Mouse (Mus musculus) heart, embryonic 14.5 days (tissue): ENCODE results near the gene Meis2. TPM values are rescaled to one million over a fixed set of nuclear protein-coding genes. Genes with fewer than 3 reads are reported as not detected.

ENCODE experiments used
- ATAC-seq: fragments of 200-750 bp; cut with Nextera tagmentation; 2 replicates; pipeline ENCODE4 v1.8.0; 2017; ENCODE audit warnings: low read depth, moderate TSS enrichment; ENCODE audit not compliant: insufficient number of reproducible peaks, insufficient read depth, low FRiP score
- H3K27ac ChIP-seq, 2 experiments: fragments of 200-500 bp in 1 of 2; fragments of 300-500 bp in 1 of 2; sonication (generic) in 1 of 2; replicated peaks in 1 of 2; 2 replicates each; pipeline ENCODE4 v1.5.1; 2012 to 2014; ENCODE audit warnings: low read depth in 2 of 2, low read length in 2 of 2, control low read depth in 1 of 2, mild to moderate bottlenecking in 1 of 2, mixed read lengths in 1 of 2; ENCODE audit not compliant: control insufficient read depth in 1 of 2, insufficient read depth in 1 of 2
- H3K27me3 ChIP-seq: fragments of 300-500 bp; sonication (generic); 2 replicates; pipeline ENCODE4 v1.6.1; 2014; ENCODE audit warnings: mild to moderate bottlenecking, low read length, control low read depth; ENCODE audit not compliant: control insufficient read depth, insufficient read depth
- H3K36me3 ChIP-seq: fragments of 300-500 bp; sonication (generic); 2 replicates; pipeline ENCODE4 v1.6.1; 2014; ENCODE audit warnings: mild to moderate bottlenecking, control low read depth, low read length, mixed read lengths; ENCODE audit not compliant: control insufficient read depth, insufficient read depth
- H3K4me1 ChIP-seq, 2 experiments: fragments of 200-500 bp in 1 of 2; fragments of 300-500 bp in 1 of 2; sonication (generic) in 1 of 2; 2 replicates each; pipeline ENCODE4 v1.6.1; 2012 to 2014; ENCODE audit warnings: low read length in 2 of 2, control low read depth in 1 of 2, mixed read lengths in 1 of 2; ENCODE audit not compliant: control insufficient read depth in 2 of 2, insufficient read depth in 2 of 2
- H3K4me2 ChIP-seq: fragments of 300-500 bp; sonication (generic); 2 replicates; pipeline ENCODE4 v1.6.1; 2014; ENCODE audit warnings: mild to moderate bottlenecking, low read length
- H3K4me3 ChIP-seq, 2 experiments: fragments of 200-500 bp in 1 of 2; fragments of 300-500 bp in 1 of 2; sonication (generic) in 1 of 2; 2 replicates each; pipeline ENCODE4 v1.5.1; 2012 to 2014; ENCODE audit warnings: low read length in 2 of 2, mild to moderate bottlenecking in 2 of 2, control low read depth in 1 of 2, low read depth in 1 of 2, moderate library complexity in 1 of 2; ENCODE audit not compliant: control insufficient read depth in 1 of 2, insufficient read depth in 1 of 2
- H3K9ac ChIP-seq: fragments of 300-500 bp; sonication (generic); 2 replicates; pipeline ENCODE4 v1.6.1; 2014; ENCODE audit warnings: mild to moderate bottlenecking, low read length
- H3K9me3 ChIP-seq: fragments of 300-500 bp; sonication (generic); 2 replicates; pipeline ENCODE4 v1.6.1; 2016; ENCODE audit warnings: low read length, control low read depth; ENCODE audit not compliant: control insufficient read depth
- WGBS: fragments of 180-500 bp; shearing (Covaris S2); extraction: QIAGEN DNeasy Blood & Tissue Kit; methylation state at CpG from one replicate; pipeline ENCODE4 v1.1.7; 2014; 5-methylcytosine and 5-hydroxymethylcytosine counted together
- polyA plus RNA-seq: library from polyadenylated mRNA; unstranded; fragments of >200 nt; fragmentation: Nextera tagmentation; extraction: Ambion mirVana; gene quantifications from 2 replicates; pipeline ENCODE4 v1.2.1, GENCODE M21; 2014

Gene Meis2
- polyA plus RNA-seq, 1 experiment from 2014 or later: 30.8 TPM

GRCm38 (mm10) chr2:115993877-115994276 lies 71.8 kb downstream of the Meis2 start:
- Histone ChIP-seq H3K27me3 (no peaks in the 10 kb centered on the region), H3K9me3 (no peaks in the 10 kb centered on the region), H3K36me3 (peaks cover 36% of the 10 kb centered on the region), H3K27ac (no peak overlapping the region), H3K4me1 (peaks cover 5 to 12% of the 10 kb centered on the region in 2 experiments; a peak in 2 of 4 replicates), H3K9ac (no peak overlapping the region), H3K4me2 (no peak overlapping the region), H3K4me3 (no peak overlapping the region)
- WGBS: 84% methylated on average over 4 of the region's 4 CpGs
- no peak for ATAC-seq

- Histone ChIP-seq H3K9ac (no peak overlapping the region), H3K27ac (no peak overlapping the region), H3K4me2 (no peak overlapping the region), H3K9me3 (no peaks in the 10 kb centered on the region), H3K4me1 (peaks cover 0 to 8% of the 10 kb centered on the region in 2 experiments; a peak in 1 of 4 replicates), H3K4me3 (no peak overlapping the region), H3K36me3 (peaks cover 22% of the 10 kb centered on the region; the same call in 1 of the 2 replicates), H3K27me3 (no peaks in the 10 kb centered on the region)
- 88% methylated on average over 6 of the region's 6 CpGs for WGBS
- ATAC-seq: no peak
Measured at GRCm38 (mm10) chr2:115989249-115989648, 76.4 kb downstream of the Meis2 start.

DNA sequence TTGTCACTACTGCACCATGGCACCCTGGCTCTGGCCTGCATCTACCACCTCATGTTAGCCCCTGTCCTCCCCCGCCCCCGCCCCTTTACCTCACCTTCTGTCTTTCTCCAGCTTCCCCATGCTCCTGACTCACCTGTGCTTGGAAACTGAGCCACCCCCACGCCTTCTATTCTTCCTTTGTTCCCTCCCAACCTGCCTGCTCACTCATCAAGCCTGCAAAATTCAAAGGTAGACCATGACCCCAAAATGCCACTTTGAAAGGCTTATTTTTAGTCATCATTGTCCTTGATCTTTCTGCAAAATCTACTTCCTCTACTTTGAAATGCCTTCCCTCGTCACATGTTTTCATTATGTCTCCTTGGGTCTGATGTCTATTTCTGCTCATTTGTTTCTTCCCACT lies 77.2 kb downstream of the Meis2 start:
- WGBS: 92% methylated on average over 4 of the region's 4 CpGs
- ATAC-seq: no peak
- Histone ChIP-seq H3K9me3 (no peaks in the 10 kb centered on the region), H3K27me3 (no peaks in the 10 kb centered on the region), H3K36me3 (peaks cover 24% of the 10 kb centered on the region; the same call in 1 of the 2 replicates), H3K9ac (no peak overlapping the region), H3K4me2 (no peak overlapping the region), H3K4me1 (peaks cover 0 to 8% of the 10 kb centered on the region in 2 experiments; a peak in 1 of 4 replicates), H3K4me3 (no peak overlapping the region), H3K27ac (no peak overlapping the region)

- Histone ChIP-seq H3K4me2 (no peak overlapping the region), H3K4me3 (no peak overlapping the region), H3K9me3 (no peaks in the 10 kb centered on the region), H3K27me3 (no peaks in the 10 kb centered on the region), H3K4me1 (peaks cover 0 to 8% of the 10 kb centered on the region in 2 experiments; a peak in 1 of 4 replicates), H3K36me3 (peaks cover 24% of the 10 kb centered on the region), H3K27ac (no peak overlapping the region), H3K9ac (no peak overlapping the region)
- 63% methylated on average over 9 of the region's 9 CpGs for WGBS
- ATAC-seq: no peak
Measured at GRCm38 (mm10) chr2:115984952-115985351, 80.7 kb downstream of the Meis2 start.

DNA sequence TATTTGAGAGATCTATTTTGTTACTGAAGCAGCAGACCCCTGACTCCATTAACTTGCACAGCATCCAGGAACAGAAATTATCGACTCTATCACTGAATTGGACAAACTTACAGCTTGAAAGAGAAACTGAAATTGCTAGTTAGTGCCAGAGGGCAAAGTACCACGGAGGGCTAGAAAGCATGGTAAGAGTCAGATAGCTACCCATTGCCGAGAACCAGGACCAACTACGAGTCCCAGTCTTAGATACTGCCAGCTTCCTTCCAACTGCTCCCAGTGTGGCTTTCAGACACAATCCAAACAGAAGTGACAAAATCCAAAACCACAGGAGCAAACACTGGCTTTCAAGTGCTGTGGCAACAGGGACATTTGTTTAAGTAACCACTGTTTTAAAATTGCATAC lies 81.2 kb downstream of the Meis2 start:
- Histone ChIP-seq H3K4me1 (peaks cover 0 to 8% of the 10 kb centered on the region in 2 experiments; a peak in 1 of 4 replicates), H3K4me2 (no peak overlapping the region), H3K9me3 (no peaks in the 10 kb centered on the region), H3K36me3 (peaks cover 27% of the 10 kb centered on the region), H3K27me3 (no peaks in the 10 kb centered on the region), H3K4me3 (no peak overlapping the region), H3K9ac (no peak overlapping the region), H3K27ac (no peak overlapping the region)
- no peak for ATAC-seq
- WGBS: 85% methylated on average over 4 of the region's 4 CpGs

GRCm38 (mm10) chr2:115980490-115980889 lies 85.1 kb downstream of the Meis2 start:
- no peaks in the 10 kb centered on the region for H3K27me3 ChIP-seq
- peaks cover 0 to 8% of the 10 kb centered on the region in 2 experiments; a peak in 1 of 4 replicates for H3K4me1 ChIP-seq
- ATAC-seq: no peak
- H3K9ac ChIP-seq: no peak overlapping the region
- H3K36me3 ChIP-seq: peaks cover 26% of the 10 kb centered on the region
- H3K27ac ChIP-seq: no peak overlapping the region
- H3K9me3 ChIP-seq: no peaks in the 10 kb centered on the region
- no peak overlapping the region for H3K4me3 ChIP-seq
- H3K4me2 ChIP-seq: no peak overlapping the region

GRCm38 (mm10) chr2:115979683-115980476 lies 85.8 kb downstream of the Meis2 start:
- no peaks in the 10 kb centered on the region for H3K9me3 ChIP-seq
- H3K4me1 ChIP-seq: peaks cover 0 to 3% of the 10 kb centered on the region in 2 experiments; a peak in 1 of 4 replicates
- no peaks in the 10 kb centered on the region for H3K27me3 ChIP-seq
- H3K27ac ChIP-seq: no peak overlapping the region
- no peak overlapping the region for H3K9ac ChIP-seq
- no peak overlapping the region for H3K4me3 ChIP-seq
- H3K4me2 ChIP-seq: no peak overlapping the region
- WGBS: 73% methylated on average over 14 of the region's 14 CpGs
- no peak for ATAC-seq
- H3K36me3 ChIP-seq: peaks cover 31% of the 10 kb centered on the region
